Mouse (Mus musculus) kidney, adult 2 months (tissue): ENCODE measurements around the gene Fam20c.

ENCODE experiments used
- CTCF ChIP-seq: fragments of 200-500 bp; conservative IDR thresholded peaks from 2 replicates; pipeline ENCODE4 v1.5.1; 2011; ENCODE audit warnings: low read depth, mild to moderate bottlenecking, control low read depth, low read length, moderate library complexity, mixed read lengths; ENCODE audit not compliant: insufficient read depth, insufficient read length
- POLR2A ChIP-seq: fragments of 200-500 bp; IDR thresholded peaks from one replicate; pipeline ENCODE4 v1.6.1; 2011; ENCODE audit warnings: low read depth, low read length, control low read depth

- no peak for TF ChIP-seq CTCF
- TF ChIP-seq POLR2A: no peak
Observed at GRCm38 (mm10) chr5:138804286-138804685, 50.0 kb downstream of the Fam20c start.
